Mouse (Mus musculus): Measurements from ENCODE around the gene Pdss2. TPM values are rescaled to one million over a fixed set of nuclear protein-coding genes. Genes with fewer than 3 reads are reported as not detected.

The Pdss2 gene
- polyA plus RNA-seq, 1 experiment from 2014 or later = 11.5 TPM

- ATAC-seq (ENCODE audit: insufficient read depth) = no peak
- Histone ChIP-seq H3K27ac (ENCODE audit: low read depth) (peak overlapping the region; percentile 80), H3K4me2 (peak overlapping the region; percentile 41), H3K9ac (peak overlapping the region; percentile 41; the same call in 1 of the 2 replicates), H3K4me3 (ENCODE audit: low read depth, low read length) (no peak overlapping the region), H3K36me3 (ENCODE audit: insufficient read depth) (no peaks in the 10 kb centered on the region), H3K9me3 (ENCODE audit: low read depth, low read length) (no peaks in the 10 kb centered on the region), H3K27me3 (ENCODE audit: insufficient read depth, low read length) (no peaks in the 10 kb centered on the region), H3K4me1 (ENCODE audit: insufficient read depth) (peaks cover 16% of the 10 kb centered on the region)
- TF ChIP-seq CTCF (IDR thresholded peaks at IDR 0.05; ENCODE audit: low read depth) = no peak
- 39% methylated on average over 9 of the region's 9 CpGs for WGBS
- DNase-seq = peak; percentile 41
Observed at GRCm38 (mm10) chr10:43483426-43483995, 262.2 kb downstream of the Pdss2 start.

- no peaks in the 10 kb centered on the region for H3K27me3 ChIP-seq (ENCODE audit: insufficient read depth, low read length)
- 80% methylated on average over 6 of the region's 6 CpGs for WGBS
- TF ChIP-seq CTCF (IDR thresholded peaks at IDR 0.05; ENCODE audit: low read depth) = no peak
- no peak overlapping the region for H3K4me2 ChIP-seq
- H3K9me3 ChIP-seq (ENCODE audit: low read depth, low read length) = no peaks in the 10 kb centered on the region
- DNase-seq (no peak), ATAC-seq (ENCODE audit: insufficient read depth) (no peak)
- no peak overlapping the region for H3K4me3 ChIP-seq (ENCODE audit: low read depth, low read length)
- H3K4me1 ChIP-seq (ENCODE audit: insufficient read depth) = peaks cover 11% of the 10 kb centered on the region
- no peaks in the 10 kb centered on the region for H3K36me3 ChIP-seq (ENCODE audit: insufficient read depth)
- H3K27ac ChIP-seq (ENCODE audit: low read depth) = no peak overlapping the region
- H3K9ac ChIP-seq = no peak overlapping the region
Observed at GRCm38 (mm10) chr10:43485751-43486268, 264.5 kb downstream of the Pdss2 start.

DNA sequence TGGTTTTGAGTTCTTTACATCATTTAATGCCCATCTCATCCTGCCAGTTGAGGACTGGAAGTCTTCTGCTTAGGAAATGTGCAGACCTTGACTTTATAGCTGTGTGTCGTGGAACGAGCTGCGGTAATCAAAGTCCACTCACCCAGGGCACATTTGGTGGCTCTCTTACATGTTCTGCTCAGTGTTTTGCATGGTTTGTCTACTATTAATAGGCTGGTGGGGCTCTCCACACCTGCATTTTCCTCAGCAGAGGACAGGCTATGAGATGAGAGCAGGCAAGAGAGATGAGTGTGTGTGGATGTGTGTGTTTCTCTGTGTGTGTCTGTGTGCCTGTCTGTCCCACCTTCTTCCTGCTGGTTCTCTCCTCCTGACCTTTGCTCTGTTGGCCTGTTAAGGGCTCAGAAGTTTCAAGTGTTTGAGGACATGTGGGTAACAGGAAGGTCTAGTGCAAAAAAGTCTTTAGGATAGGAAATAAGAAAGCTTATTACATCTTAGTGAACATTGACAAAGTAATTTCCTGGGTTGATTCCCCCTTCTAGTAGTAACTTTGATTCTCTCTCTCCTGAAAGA lies 266.2 kb downstream of the Pdss2 start:
- Histone ChIP-seq H3K4me2 (no peak overlapping the region), H3K4me3 (ENCODE audit: low read depth, low read length) (no peak overlapping the region), H3K27ac (ENCODE audit: low read depth) (no peak overlapping the region), H3K36me3 (ENCODE audit: insufficient read depth) (no peaks in the 10 kb centered on the region), H3K4me1 (ENCODE audit: insufficient read depth) (peaks cover 8% of the 10 kb centered on the region), H3K9me3 (ENCODE audit: low read depth, low read length) (no peaks in the 10 kb centered on the region), H3K9ac (no peak overlapping the region), H3K27me3 (ENCODE audit: insufficient read depth, low read length) (no peaks in the 10 kb centered on the region)
- no peak for TF ChIP-seq CTCF (IDR thresholded peaks at IDR 0.05; ENCODE audit: low read depth)
- ATAC-seq (ENCODE audit: insufficient read depth) (no peak), DNase-seq (no peak)
- 78% methylated on average over 3 of the region's 3 CpGs for WGBS

GRCm38 (mm10) chr10:43488258-43488657 lies 267.0 kb downstream of the Pdss2 start:
- WGBS = 68% methylated on average over 4 of the region's 4 CpGs

GRCm38 (mm10) chr10:43489139-43489538 lies 267.9 kb downstream of the Pdss2 start:
- no peak overlapping the region for H3K27ac ChIP-seq (ENCODE audit: low read depth)

More at GRCm38 (mm10) chr10:43488258-43488657, 267.0 kb downstream of the Pdss2 start:
- Histone ChIP-seq H3K4me2 (no peak overlapping the region), H3K36me3 (ENCODE audit: insufficient read depth) (no peaks in the 10 kb centered on the region), H3K27me3 (ENCODE audit: insufficient read depth, low read length) (no peaks in the 10 kb centered on the region), H3K9ac (no peak overlapping the region), H3K4me1 (ENCODE audit: insufficient read depth) (peaks cover 4% of the 10 kb centered on the region; the same call in 1 of the 2 replicates), H3K4me3 (ENCODE audit: low read depth, low read length) (no peak overlapping the region), H3K27ac (ENCODE audit: low read depth) (no peak overlapping the region), H3K9me3 (ENCODE audit: low read depth, low read length) (no peaks in the 10 kb centered on the region)
- DNase-seq (no peak), ATAC-seq (ENCODE audit: insufficient read depth) (no peak)
- no peak for TF ChIP-seq CTCF (IDR thresholded peaks at IDR 0.05; ENCODE audit: low read depth)

GRCm38 (mm10) chr10:43489550-43489949 lies 268.3 kb downstream of the Pdss2 start:
- Histone ChIP-seq H3K9ac (no peak overlapping the region), H3K27me3 (ENCODE audit: insufficient read depth, low read length) (no peaks in the 10 kb centered on the region), H3K4me3 (ENCODE audit: low read depth, low read length) (no peak overlapping the region), H3K4me1 (ENCODE audit: insufficient read depth) (no peaks in the 10 kb centered on the region), H3K4me2 (no peak overlapping the region), H3K27ac (ENCODE audit: low read depth) (no peak overlapping the region), H3K9me3 (ENCODE audit: low read depth, low read length) (no peaks in the 10 kb centered on the region), H3K36me3 (ENCODE audit: insufficient read depth) (peaks cover 6% of the 10 kb centered on the region; the same call in 1 of the 2 replicates)
- peak; percentile 47; the same call in 1 of the 2 replicates for ATAC-seq (ENCODE audit: insufficient read depth)
- 28% methylated on average over 6 of the region's 6 CpGs for WGBS
- TF ChIP-seq CTCF (IDR thresholded peaks at IDR 0.05; ENCODE audit: low read depth) = no peak
- DNase-seq = peak; percentile 11

More at GRCm38 (mm10) chr10:43489139-43489538, 267.9 kb downstream of the Pdss2 start:
- no peaks in the 10 kb centered on the region for H3K4me1 ChIP-seq (ENCODE audit: insufficient read depth)
- 74% methylated on average over 7 of the region's 7 CpGs for WGBS
- H3K9ac ChIP-seq = no peak overlapping the region
- H3K9me3 ChIP-seq (ENCODE audit: low read depth, low read length) = no peaks in the 10 kb centered on the region
- H3K36me3 ChIP-seq (ENCODE audit: insufficient read depth) = 0 out of 2 replicates have a peak, but pooled peaks cover 1% of the 10 kb centered on the region
- no peak for TF ChIP-seq CTCF (IDR thresholded peaks at IDR 0.05; ENCODE audit: low read depth)
- no peak for ATAC-seq (ENCODE audit: insufficient read depth)
- no peaks in the 10 kb centered on the region for H3K27me3 ChIP-seq (ENCODE audit: insufficient read depth, low read length)
- no peak overlapping the region for H3K4me3 ChIP-seq (ENCODE audit: low read depth, low read length)
- DNase-seq = no peak
- H3K4me2 ChIP-seq = no peak overlapping the region

GRCm38 (mm10) chr10:43490034-43490433 lies 268.7 kb downstream of the Pdss2 start:
- no peaks in the 10 kb centered on the region for H3K9me3 ChIP-seq (ENCODE audit: low read depth, low read length)
- H3K4me1 ChIP-seq (ENCODE audit: insufficient read depth) = no peaks in the 10 kb centered on the region
- no peak overlapping the region for H3K4me2 ChIP-seq
- H3K27me3 ChIP-seq (ENCODE audit: insufficient read depth, low read length) = no peaks in the 10 kb centered on the region
- TF ChIP-seq CTCF (IDR thresholded peaks at IDR 0.05; ENCODE audit: low read depth) = no peak
- H3K36me3 ChIP-seq (ENCODE audit: insufficient read depth) = peaks cover 10% of the 10 kb centered on the region
- DNase-seq (no peak), ATAC-seq (ENCODE audit: insufficient read depth) (no peak; the same call in 1 of the 2 replicates)
- H3K4me3 ChIP-seq (ENCODE audit: low read depth, low read length) = no peak overlapping the region
- 58% methylated on average over 8 of the region's 8 CpGs for WGBS
- no peak overlapping the region for H3K9ac ChIP-seq
- H3K27ac ChIP-seq (ENCODE audit: low read depth) = no peak overlapping the region

Data from lung, embryonic 14.5 days (tissue).